ENCODE assay signal across 8 mouse cellular contexts in the genomic region with DNA sequence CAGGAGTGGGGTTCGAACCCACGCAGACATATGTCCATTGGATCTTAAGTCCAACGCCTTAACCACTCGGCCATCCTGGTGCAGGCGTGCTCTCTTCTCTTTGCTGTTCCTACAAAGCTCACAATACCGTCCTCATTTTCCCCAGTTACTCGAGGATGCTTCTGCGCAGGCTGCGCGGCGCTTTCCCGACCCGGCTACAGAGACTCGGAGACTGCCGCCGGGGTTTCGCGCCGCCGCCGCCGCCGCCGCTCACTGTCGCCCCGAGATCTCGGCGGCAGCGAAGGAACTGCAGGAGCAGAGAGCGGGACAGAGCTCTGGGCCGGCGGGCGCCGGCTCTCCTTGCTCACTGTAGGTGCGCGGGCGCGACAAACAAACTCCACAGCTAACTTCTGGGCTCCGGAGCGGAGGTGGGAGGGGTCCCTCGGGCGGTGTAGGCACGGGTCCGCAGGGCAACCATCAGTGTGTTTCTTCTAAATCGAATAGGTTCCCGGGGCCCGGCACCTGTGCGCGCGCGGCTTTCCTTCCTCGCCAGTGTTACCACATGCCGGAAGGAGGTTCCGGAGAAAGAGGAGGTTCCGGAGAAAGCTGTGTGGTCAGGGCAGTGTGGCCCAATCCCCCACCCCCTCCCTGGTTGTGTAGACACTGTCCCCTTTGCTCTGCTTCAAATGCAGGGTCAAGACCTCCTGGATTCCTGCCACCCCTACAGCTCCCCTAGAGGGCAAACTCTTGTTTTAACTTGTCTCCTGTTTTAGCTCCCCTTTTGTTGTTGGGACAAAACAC. TPM values are rescaled to one million over a fixed set of nuclear protein-coding genes. Genes with fewer than 3 reads are reported as not detected.
DNase-seq lines count a peak whose midpoint lies in the region; ATAC-seq and TF ChIP-seq lines count a peak whose summit lies in the region.

No protein-coding gene starts in this region.

- peak overlapping the region; percentile 93 for H3K27ac ChIP-seq in forebrain, embryonic 12.5 days
- H3K27ac ChIP-seq in heart, postnatal 0 days (ENCODE audit: low read depth), result peak overlapping the region; percentile 86
- peak overlapping the region; percentile 79 for H3K27ac ChIP-seq in liver, embryonic 16.5 days (ENCODE audit: low read length)
- H3K27ac ChIP-seq in neural tube, embryonic 13.5 days (replicated peaks), result peak overlapping the region; percentile 86
- no peak overlapping the region for H3K27ac ChIP-seq in testis, adult 2 months (ENCODE audit: control insufficient read depth, insufficient read depth, low read depth, low read length)

- ATAC-seq in forebrain, embryonic 12.5 days (ENCODE audit: low FRiP score), result peak; percentile 97
- peak; percentile 88 for ATAC-seq in heart, postnatal 0 days (ENCODE audit: insufficient read depth, low read depth)
- ATAC-seq in liver, embryonic 16.5 days (ENCODE audit: low read depth), result peak; percentile 88
- ATAC-seq in neural tube, embryonic 13.5 days (ENCODE audit: low read depth), result peak; percentile 96

- H3K9ac ChIP-seq in forebrain, embryonic 12.5 days, result peak overlapping the region; percentile 66
- H3K9ac ChIP-seq in heart, postnatal 0 days (replicated peaks; ENCODE audit: low read depth, low read length), result peak overlapping the region; percentile 64
- peak overlapping the region; percentile 81 for H3K9ac ChIP-seq in liver, embryonic 16.5 days (ENCODE audit: low read depth, low read length)
- H3K9ac ChIP-seq in neural tube, embryonic 13.5 days, result peak overlapping the region; percentile 71

- peak; percentile 37 for TF ChIP-seq CTCF in E14TG2a.4 (conservative IDR thresholded peaks at IDR 0.05; ENCODE audit: low read length)
- TF ChIP-seq CTCF in heart, postnatal 0 days (IDR thresholded peaks at IDR 0.05; ENCODE audit: low read depth), result peak; percentile 58
- no peak for TF ChIP-seq CTCF in testis, adult 2 months (IDR thresholded peaks at IDR 0.05; ENCODE audit: control insufficient read depth, insufficient read depth, insufficient replicate concordance, low read depth, low read length)

- H3K36me3 ChIP-seq in E14TG2a.4 (ENCODE audit: insufficient read depth, low read length), result no peaks in the 10 kb centered on the region
- H3K36me3 ChIP-seq in forebrain, embryonic 12.5 days (replicated peaks), result no peaks in the 10 kb centered on the region
- H3K36me3 ChIP-seq in heart, postnatal 0 days (replicated peaks; ENCODE audit: control insufficient read depth, insufficient read depth, low read length), result no peaks in the 10 kb centered on the region
- H3K36me3 ChIP-seq in liver, embryonic 16.5 days (ENCODE audit: control insufficient read depth, insufficient read depth), result no peaks in the 10 kb centered on the region
- no peaks in the 10 kb centered on the region for H3K36me3 ChIP-seq in neural tube, embryonic 13.5 days
- H3K36me3 ChIP-seq in testis, adult 2 months (ENCODE audit: control insufficient read depth, insufficient read depth, low read length), result no peaks in the 10 kb centered on the region

- H3K4me3 ChIP-seq in E14TG2a.4 (replicated peaks; ENCODE audit: low read length), result peak overlapping the region; percentile 90
- peak overlapping the region; percentile 67 for H3K4me3 ChIP-seq in forebrain, embryonic 12.5 days (replicated peaks)
- H3K4me3 ChIP-seq in heart, postnatal 0 days (ENCODE audit: low read depth, low read length), result peak overlapping the region; percentile 72
- peak overlapping the region; percentile 80 for H3K4me3 ChIP-seq in liver, embryonic 16.5 days (ENCODE audit: low read depth, low read length)
- peak overlapping the region; percentile 72 for H3K4me3 ChIP-seq in neural tube, embryonic 13.5 days
- H3K4me3 ChIP-seq in testis, adult 2 months (ENCODE audit: control insufficient read depth, low read depth, low read length), result peak overlapping the region; percentile 75

- peak overlapping the region; percentile 60 for H3K4me2 ChIP-seq in forebrain, embryonic 12.5 days
- peak overlapping the region; percentile 62 for H3K4me2 ChIP-seq in heart, postnatal 0 days (ENCODE audit: low read depth, low read length)
- H3K4me2 ChIP-seq in liver, embryonic 16.5 days (ENCODE audit: low read depth, low read length), result peak overlapping the region; percentile 63
- peak overlapping the region; percentile 64 for H3K4me2 ChIP-seq in neural tube, embryonic 13.5 days

- peaks cover 13% of the 10 kb centered on the region for H3K9me3 ChIP-seq in E14TG2a.4 (ENCODE audit: low read length)
- H3K9me3 ChIP-seq in forebrain, embryonic 12.5 days, result no peaks in the 10 kb centered on the region
- H3K9me3 ChIP-seq in heart, postnatal 0 days (replicated peaks; ENCODE audit: control insufficient read depth, low read length), result no peaks in the 10 kb centered on the region
- H3K9me3 ChIP-seq in liver, embryonic 16.5 days (replicated peaks; ENCODE audit: control insufficient read depth, low read length), result no peaks in the 10 kb centered on the region
- H3K9me3 ChIP-seq in neural tube, embryonic 13.5 days, result no peaks in the 10 kb centered on the region

- H3K27me3 ChIP-seq in E14TG2a.4 (ENCODE audit: insufficient read depth, low read length), result no peaks in the 10 kb centered on the region
- H3K27me3 ChIP-seq in forebrain, embryonic 12.5 days, result no peaks in the 10 kb centered on the region
- H3K27me3 ChIP-seq in heart, postnatal 0 days (ENCODE audit: control insufficient read depth, insufficient read depth, low read length), result no peaks in the 10 kb centered on the region
- H3K27me3 ChIP-seq in liver, embryonic 16.5 days (ENCODE audit: control insufficient read depth, insufficient read depth, low read depth, low read length), result no peaks in the 10 kb centered on the region
- no peaks in the 10 kb centered on the region for H3K27me3 ChIP-seq in neural tube, embryonic 13.5 days
- no peaks in the 10 kb centered on the region for H3K27me3 ChIP-seq in testis, adult 2 months (ENCODE audit: control insufficient read depth, insufficient read depth, low read length)

- DNase-seq in c-Kit-positive CD71-positive TER-119-positive erythroid progenitor cells, embryonic 14.5 days (ENCODE audit: low spot score), result peak; percentile 96
- peak; percentile 84 for DNase-seq in heart, postnatal 0 days (ENCODE audit: low spot score)
- DNase-seq in kidney, postnatal 4 days, result peak; percentile 95 to 96

- H3K4me1 ChIP-seq in E14TG2a.4 (replicated peaks; ENCODE audit: low read depth, low read length), result peaks cover 35% of the 10 kb centered on the region
- peaks cover 8% of the 10 kb centered on the region for H3K4me1 ChIP-seq in forebrain, embryonic 12.5 days
- H3K4me1 ChIP-seq in heart, postnatal 0 days (ENCODE audit: control insufficient read depth, insufficient read depth), result no peaks in the 10 kb centered on the region
- H3K4me1 ChIP-seq in liver, embryonic 16.5 days (ENCODE audit: control insufficient read depth, low read depth, low read length), result peaks cover 9% of the 10 kb centered on the region
- peaks cover 8% of the 10 kb centered on the region for H3K4me1 ChIP-seq in neural tube, embryonic 13.5 days (replicated peaks)
- H3K4me1 ChIP-seq in testis, adult 2 months (ENCODE audit: control insufficient read depth, insufficient read depth, low read length), result peaks cover 2% of the 10 kb centered on the region

- WGBS in forebrain, embryonic 12.5 days, result under 1% methylated on average over 55 of the region's 55 CpGs
- under 1% methylated on average over 55 of the region's 55 CpGs for WGBS in heart, postnatal 0 days
- under 1% methylated on average over 55 of the region's 55 CpGs for WGBS in liver, embryonic 16.5 days (ENCODE audit: insufficient replicate concordance)
- WGBS in neural tube, embryonic 13.5 days, result under 1% methylated on average over 55 of the region's 55 CpGs

- TF ChIP-seq EP300 in heart, postnatal 0 days (IDR thresholded peaks at IDR 0.05; ENCODE audit: low read depth), result no peak

- 0 out of 2 replicates have a peak, but pooled peaks have one; percentile 31 for TF ChIP-seq POLR2A in testis, adult 2 months (IDR thresholded peaks at IDR 0.05; ENCODE audit: control insufficient read depth, low read depth, low read length)

RNA-seq across cellular contexts. Expression of a gene that starts 41.3 kb away (rescaled TPM):
- polyA plus RNA-seq in forebrain, embryonic 12.5 days (2016; fragmentation: Nextera tagmentation; extraction: Ambion mirVana), result 1.5 and 2.0 TPM in 2 replicates
- 4.7 and 5.2 TPM in 2 replicates for total RNA-seq in heart, postnatal 0 days (2014; rRNA removed; ENCODE audit: low replicate concordance)
- polyA plus RNA-seq in heart, postnatal 0 days (2015; fragmentation: Nextera tagmentation; extraction: Ambion mirVana), result 3.1 and 3.5 TPM in 2 replicates
- 9.3 and 10.8 TPM in 2 replicates for polyA plus RNA-seq in liver, embryonic 16.5 days (2015; fragmentation: Nextera tagmentation; extraction: Ambion mirVana)
- 4.1 and 4.4 TPM in 2 replicates for polyA plus RNA-seq in neural tube, embryonic 13.5 days (2015; fragmentation: Nextera tagmentation; extraction: Ambion mirVana)
- 0.20 and 0.23 TPM in 2 replicates for polyA plus RNA-seq in testis, adult 2 months (2012; rRNA removed)

RNA-seq across cellular contexts. Expression of a gene that starts 53.6 kb away (rescaled TPM):
- 30.2 and 34.3 TPM in 2 replicates for polyA plus RNA-seq in forebrain, embryonic 12.5 days (2016; fragmentation: Nextera tagmentation; extraction: Ambion mirVana)
- total RNA-seq in heart, postnatal 0 days (2014; rRNA removed; ENCODE audit: low replicate concordance), result 50.3 and 61.6 TPM in 2 replicates
- polyA plus RNA-seq in heart, postnatal 0 days (2015; fragmentation: Nextera tagmentation; extraction: Ambion mirVana), result 47.3 and 48.4 TPM in 2 replicates
- polyA plus RNA-seq in liver, embryonic 16.5 days (2015; fragmentation: Nextera tagmentation; extraction: Ambion mirVana), result 8.6 and 10.2 TPM in 2 replicates
- polyA plus RNA-seq in neural tube, embryonic 13.5 days (2015; fragmentation: Nextera tagmentation; extraction: Ambion mirVana), result 34.3 and 34.6 TPM in 2 replicates
- polyA plus RNA-seq in testis, adult 2 months (2012; rRNA removed), result 4.8 and 5.7 TPM in 2 replicates
